Mouse (Mus musculus) frontal cortex, postnatal 25 days (tissue): ENCODE results near the gene Gpr161.
A peak's percentile ranks its signal among the peaks of the same experiment; 100 is the strongest.
"Not testable (repeated sequence)": the region's sequence is repeated elsewhere in the genome, so short reads cannot be mapped to it uniquely, and the experiment has no call there.

Source experiments
- DNase-seq, 2 experiments: peaks; one replicate each; pipeline ENCODE4 v3.0.0; 2022; ENCODE audit warnings: low spot score in 2 of 2

Gene Gpr161

DNA sequence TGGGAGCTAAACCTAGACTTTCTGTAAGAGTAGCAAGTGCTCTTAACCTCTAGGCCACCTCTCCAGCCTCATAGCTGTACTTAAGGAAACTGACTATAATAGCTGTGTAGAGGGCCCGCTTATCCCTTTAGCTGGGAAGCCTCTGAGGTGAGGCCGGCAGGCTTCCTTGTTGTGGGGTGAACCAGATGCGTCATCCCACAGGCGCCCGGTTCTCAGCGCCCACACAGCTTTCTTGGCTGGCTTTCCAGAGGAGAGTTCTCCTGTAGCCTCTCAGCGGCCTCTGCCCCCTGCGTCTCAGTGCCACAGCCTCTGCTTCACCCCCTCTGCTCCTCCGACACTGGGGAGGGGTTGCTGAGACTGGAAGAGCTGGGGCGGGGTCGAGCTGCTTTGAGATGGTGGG is 20.8 kb downstream of the Gpr161 start:
- DNase-seq: no peak

DNA sequence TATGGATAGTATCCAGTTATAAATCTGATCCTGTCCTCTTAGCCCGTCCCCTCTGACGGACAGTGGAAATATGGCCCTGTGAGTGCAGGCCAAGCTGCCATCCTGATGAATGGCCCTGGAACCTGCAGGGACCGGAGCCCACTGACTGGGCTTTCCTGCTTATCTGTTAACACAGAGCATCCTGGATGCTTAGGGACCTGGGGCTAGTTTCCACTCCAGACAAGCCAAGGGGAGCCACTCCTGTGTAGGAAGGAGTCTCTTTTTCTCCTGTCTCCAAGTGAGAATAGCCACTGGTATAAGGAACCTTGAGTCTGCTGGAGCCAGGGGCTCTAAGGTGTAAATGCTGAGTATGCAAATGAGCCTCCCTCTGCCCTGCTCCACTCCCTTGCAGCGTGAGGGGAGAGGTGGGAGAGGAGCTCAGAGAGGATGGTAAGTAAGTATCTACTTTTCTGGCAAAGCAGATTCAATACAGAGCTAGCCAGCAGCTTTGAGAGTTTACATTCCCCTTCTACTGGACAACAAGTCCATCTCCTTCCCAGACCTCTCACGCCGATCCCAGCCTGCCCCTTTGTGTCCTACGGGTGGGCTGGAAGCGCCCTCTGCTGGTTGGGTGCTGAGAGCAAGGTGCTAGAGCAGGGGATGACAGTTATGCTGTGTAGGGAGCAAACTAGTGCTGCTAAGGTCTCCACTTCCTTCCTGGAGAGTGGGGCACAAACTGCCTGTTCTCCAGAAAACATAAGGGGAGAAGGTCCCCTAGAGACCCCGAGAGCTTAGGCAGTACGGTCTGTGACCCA is 24.7 kb downstream of the Gpr161 start:
- DNase-seq: peak; percentile 58 to 69

DNA sequence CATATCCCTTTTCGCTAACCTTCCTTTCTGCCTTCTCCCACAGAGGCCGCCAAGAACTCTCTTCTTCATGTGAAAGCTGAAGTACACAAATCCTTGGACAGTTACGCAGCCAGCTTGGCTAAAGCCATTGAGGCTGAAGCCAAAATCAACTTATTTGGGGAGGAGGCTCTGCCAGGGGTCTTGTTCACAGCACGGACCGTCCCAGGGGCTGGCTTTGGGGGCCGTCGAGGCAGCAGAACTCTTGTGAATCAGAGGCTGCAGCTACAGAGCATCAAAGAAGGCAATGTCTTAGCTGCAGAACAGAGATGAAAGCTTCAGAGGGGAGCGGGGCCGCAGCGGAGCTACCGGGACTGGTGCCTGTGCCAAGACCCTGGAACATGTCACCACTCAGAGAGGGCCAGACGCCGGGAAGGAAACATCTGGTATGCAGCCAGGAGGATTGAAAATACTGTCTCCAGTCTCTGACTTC is 25.8 kb downstream of the Gpr161 start:
- no peak for DNase-seq

DNA sequence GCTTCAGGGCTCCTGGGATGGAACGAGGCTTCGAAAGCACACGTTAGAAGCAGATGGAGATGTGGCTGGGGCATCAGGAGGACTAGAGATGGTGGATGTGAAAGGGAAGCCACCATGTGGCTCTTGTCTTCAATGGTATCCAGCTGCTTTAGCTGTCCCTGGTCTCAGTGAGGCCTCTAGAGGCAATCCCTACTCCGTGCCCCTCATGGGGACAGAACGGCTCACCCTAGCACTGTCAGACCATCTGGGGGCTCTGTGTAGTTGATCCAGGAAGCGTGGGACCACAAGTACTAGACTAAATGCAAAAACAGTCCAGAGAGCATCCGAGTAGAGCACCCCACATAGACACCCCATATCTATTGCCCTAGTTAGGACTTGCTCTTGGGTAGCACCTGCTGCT is 26.3 kb downstream of the Gpr161 start:
- DNase-seq: no peak

DNA sequence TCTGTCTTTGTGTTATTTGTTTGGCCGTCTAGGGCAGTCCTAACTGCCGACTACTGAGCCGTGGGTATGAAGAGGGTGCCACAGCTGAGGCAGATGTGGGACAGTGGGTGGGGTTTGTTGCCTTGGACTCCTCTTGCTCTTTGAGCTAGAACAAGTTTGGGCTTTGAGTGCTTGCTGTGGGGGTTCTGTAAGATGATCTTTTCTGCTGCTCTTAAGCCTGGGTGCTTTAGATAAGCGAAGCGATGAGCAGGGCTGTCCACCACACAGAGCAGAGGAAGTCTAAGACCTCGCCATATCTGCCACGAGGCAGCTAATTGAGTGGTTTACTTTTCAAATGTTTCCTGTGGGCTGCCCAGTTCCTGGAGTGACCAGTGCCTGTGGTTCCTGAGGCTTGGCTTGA is 27.3 kb downstream of the Gpr161 start:
- DNase-seq: no peak

DNA sequence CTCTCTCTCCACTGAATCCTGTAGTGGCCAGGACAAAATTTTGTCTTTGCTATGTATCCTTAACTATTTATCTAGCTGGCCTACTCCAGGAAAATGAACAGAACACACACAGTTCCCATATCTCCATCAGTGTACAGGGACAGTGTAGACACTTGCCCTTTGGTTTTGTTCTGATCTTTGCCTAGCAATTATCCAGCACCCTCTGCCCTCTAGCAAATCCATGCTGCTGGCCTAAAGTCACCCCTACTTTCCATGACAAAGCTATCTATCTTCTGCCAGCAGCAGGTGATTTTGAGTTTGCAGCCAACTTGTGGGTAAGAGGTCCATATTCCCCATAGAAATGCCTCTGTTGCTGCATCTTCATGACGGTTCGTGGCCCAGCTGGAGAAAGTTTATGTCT is 31.8 kb downstream of the Gpr161 start:
- no peak for DNase-seq

DNA sequence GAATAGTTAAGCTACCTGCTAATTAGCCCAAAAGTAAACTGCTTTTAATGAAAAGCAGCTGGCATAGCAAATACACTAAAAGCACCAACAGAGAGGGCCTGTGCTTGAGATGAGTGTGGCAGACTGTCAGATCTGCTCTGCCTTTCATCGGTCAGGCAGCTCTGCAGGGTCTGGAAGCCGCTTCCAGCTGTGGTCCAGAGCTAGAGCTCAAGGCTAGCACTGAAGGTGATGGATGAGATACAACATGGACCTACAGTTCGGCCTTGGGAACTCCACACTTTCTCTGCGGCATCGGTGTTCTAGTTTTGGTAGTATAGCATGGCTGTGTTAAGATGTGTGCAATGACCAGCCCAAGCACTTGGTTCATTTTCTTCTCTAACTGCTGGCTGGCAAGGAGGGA is 32.2 kb downstream of the Gpr161 start:
- no peak for DNase-seq

DNA sequence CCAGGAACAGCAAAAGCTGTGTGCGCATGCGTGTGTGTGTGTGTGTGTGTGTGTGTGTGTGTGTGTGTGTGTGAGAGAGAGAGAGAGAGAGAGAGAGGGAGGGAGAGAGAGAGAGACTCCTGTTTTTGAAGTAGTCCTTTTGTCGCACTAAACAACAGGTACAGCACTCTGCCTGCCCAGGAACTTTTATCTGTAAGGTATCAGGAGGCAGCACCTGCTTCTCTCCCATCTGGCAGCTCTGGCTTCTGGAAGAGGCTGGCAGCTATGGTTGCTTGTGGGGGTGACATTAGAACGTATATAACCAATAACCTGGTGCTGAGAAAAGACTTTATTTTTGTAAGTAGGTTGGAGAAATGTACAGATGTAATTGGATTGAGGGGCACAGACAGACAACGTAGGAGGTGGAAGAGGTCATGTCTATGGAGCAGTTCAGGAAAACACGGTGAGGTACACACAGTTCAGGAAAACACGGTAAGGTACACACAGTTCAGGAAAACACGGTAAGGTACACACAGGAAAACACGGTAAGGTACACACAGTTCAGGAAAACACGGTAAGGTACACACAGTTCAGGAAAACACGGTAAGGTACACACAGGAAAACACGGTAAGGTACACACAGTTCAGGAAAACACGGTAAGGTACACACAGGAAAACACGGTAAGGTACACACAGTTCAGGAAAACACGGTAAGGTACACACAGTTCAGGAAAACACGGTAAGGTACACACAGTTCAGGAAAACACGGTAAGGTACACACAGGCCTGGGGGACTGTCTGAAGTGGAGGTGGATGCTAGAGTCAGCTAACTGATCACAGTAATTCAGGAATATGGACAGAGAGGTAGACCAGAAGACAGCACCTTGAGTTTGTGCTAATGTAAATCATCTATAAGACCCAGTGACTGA is 33.0 kb downstream of the Gpr161 start:
- DNase-seq: not testable (repeated sequence)

DNA sequence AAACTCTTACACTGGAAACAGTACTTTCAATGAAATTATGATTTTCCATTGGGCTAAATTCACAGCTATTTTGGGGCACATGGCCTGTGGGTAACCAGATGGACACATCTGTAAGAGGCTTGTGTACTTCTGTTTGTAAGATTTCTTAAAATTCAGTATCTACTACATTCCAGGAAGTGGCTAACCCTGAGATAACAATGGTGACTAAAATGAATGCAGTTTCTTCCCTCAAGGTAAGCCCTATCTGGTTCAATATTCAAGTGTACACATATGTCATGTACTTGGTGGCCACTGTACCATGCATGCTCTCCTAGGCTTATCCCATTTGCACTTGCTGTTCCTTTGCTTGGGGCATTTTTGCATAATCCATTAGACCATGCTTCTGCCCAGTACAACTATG is 35.3 kb downstream of the Gpr161 start:
- DNase-seq: no peak

DNA sequence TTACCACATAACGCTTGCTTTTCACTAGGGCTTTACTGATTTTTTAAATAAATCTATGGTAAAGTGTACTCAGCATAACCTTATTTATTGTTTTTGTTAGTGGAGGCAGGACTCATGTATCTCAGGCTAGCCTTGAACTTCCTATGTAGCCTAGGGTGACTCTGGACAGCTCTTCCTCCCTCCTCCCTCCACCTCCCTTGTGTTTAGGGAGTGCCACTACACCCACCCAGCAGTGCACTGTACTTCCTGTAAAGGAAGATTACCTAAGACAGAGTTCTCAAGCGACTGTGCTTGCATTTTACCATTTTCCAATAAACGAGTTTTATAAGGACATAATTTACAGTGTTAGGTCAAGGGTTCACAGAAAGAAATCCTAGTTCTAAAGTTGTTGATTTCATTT is 37.2 kb downstream of the Gpr161 start:
- DNase-seq: no peak

DNA sequence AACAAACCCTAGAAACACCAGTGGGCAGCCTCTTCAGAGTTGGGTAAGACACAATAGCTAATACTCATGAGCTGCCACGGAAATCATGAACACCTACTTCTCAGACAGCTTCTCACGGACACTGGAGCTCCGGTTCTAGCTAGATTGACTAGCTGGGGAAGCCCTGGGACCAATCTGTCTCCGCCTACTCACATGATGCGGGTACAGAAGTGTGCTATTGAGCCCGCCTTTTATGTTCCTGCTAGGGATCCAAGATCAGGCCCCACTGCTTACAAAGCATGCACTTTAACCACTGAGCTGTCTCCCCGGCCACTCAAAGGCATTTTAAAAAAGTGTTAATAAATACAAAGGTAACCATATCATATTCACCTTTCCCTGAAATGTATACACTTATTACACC is 46.5 kb downstream of the Gpr161 start:
- DNase-seq: no peak

DNA sequence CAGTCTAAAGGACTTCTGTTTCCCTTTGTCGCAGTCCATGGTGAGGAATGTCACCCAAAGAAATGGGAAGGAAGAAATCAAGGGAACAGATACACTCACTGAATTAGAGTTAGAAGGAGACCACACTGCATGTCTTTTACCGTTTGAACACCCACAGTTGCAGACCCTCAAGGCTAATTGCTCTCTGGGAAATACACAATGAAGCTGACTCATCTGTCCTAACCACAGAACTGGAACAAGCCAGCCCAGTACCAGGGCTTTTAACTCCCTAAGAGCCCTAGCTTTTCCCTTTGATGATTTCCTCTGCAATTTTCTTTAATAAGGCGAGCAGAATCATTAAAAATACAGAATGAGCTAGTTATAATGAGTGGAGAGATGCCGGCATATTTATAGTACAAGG is 48.9 kb downstream of the Gpr161 start:
- DNase-seq: no peak

DNA sequence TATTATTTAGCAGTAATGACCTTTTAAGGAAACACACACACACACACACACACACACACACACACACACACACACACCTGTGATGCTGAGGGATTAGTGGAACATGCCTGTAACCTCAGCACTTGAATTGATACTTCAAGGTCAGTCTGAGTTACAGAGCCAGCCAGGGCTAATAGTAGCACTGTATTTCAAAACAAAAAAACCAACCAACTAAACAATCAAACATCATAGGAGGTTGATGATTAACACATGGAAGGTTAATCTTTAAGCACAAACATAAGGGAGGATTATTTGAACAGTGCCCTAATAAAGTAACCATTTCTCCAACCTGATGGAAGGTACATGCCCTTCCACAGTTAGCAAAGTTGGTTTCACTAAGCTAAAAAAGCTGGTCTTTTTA is 53.0 kb downstream of the Gpr161 start:
- no peak for DNase-seq

DNA sequence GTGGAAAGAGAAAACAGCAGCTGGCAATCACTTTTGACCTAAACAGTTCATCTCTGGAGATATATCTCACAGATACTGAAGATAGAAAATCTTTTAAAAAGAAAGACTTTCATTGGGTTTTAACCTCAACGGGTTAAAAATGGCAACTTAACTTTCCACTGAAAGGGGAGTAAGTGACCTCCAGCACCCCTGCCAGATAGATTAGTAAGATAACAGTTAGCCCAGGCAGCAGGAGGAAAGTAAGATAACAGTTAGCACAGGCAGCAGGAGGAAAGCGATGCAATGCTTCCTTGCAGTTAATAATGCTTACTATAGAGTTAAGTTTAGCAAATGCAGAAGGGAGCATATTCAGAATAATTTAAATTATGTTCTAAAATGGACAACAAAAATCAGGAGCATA is 60.8 kb downstream of the Gpr161 start:
- DNase-seq: no peak

DNA sequence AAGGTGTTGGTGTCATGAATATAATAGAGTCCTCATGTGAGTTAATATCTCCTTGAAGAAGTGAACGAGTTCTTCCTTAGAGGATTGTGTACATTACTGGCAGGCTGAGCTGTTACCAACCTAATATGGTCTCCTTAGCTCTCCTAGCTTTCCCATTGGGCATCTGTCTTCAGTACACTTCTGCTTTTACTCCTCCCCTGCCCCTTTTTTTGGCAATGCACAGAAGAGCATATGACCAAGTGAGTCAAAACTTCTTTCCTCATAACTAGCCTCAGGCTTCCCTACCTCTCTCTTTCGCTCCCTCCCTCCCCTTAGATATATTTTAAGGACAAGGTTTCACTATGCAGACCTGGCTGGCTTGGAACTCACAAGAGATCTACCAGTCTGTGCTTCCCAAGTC is 67.7 kb downstream of the Gpr161 start:
- DNase-seq: no peak

DNA sequence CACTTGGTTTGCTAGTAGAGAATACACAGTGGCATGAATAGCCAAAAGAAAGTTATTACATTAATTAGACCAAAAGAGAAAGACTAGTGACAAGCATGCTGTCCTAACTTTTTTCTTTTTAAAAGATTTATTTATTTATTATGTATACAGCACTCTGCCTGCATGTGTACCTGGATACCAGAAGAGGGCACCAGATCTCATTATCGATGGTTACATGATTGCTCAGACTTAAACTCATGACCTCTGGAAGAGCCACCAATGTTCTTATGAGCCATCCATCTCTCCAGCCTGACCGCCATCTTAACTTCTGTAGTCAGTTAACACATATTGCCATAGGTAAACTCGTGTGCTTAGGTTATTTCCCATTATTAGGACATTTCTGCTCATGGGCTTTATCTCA is 69.5 kb downstream of the Gpr161 start:
- DNase-seq: no peak

DNA sequence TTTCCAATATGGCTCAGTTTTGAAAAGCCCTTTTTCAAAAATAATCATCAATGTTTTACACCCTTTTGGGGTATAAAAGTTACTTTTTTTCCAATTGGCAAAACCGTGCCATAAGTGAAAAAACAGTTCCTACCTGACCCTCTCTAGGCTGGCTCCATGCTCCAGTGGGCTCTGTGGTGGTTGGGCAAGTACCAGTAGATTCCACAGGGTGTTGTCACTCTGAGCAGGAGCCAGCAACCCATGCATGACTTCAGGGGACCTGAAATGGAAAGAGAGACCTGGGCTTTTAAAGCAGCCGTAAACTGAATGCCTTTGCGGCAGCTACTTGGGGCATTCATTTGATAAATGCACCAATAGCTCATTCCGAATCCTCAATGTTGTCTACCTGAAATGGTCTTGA is 75.4 kb downstream of the Gpr161 start:
- DNase-seq: no peak

DNA sequence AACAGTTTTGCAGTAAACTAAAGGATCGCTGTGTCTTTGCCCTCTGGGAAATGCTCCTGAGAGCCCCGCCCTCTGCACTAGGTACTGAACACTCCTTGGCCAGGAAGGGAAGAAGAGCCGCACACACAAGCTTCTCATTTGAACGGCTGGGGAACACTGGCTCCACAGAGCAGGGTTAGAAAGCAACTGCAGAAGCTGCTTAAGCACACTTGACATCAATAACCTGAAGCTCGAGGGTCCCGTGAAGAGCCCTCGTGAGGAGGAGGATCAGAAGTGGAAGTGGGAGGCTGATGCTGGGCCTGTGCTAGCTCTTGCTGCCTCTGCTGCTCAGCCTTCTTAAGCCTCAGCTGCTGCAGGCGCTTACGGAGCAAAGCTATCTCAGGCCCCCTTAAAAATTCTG is 78.2 kb downstream of the Gpr161 start:
- no peak for DNase-seq
